ENCODE assay signal across 19 mouse cellular contexts in genomic region chr10:9878821-9879489, GRCm38 (mm10). TPM values are rescaled to one million over a fixed set of nuclear protein-coding genes. Genes with fewer than 3 reads are reported as not detected.
DNase-seq lines count a peak whose midpoint lies in the region; ATAC-seq lines count a peak whose summit lies in the region.
"Had no signal": no experiment of that assay in that cellular context is flagged by ENCODE, and none has a peak within 500 bp of the region (broad histone marks: within the 10 kb centered on the region; RNA-seq: fewer than 3 reads in every experiment).

No protein-coding gene starts in this region.

- H3K36me3 ChIP-seq in forebrain, embryonic 13.5 days (ENCODE audit: poor library complexity, severe bottlenecking) = no peaks in the 10 kb centered on the region
- H3K36me3 ChIP-seq in forebrain, embryonic 11.5 days (ENCODE audit: control insufficient read depth, insufficient read depth, low read length) = no peaks in the 10 kb centered on the region
- H3K36me3 ChIP-seq in midbrain, embryonic 13.5 days = no peaks in the 10 kb centered on the region
- no peaks in the 10 kb centered on the region for H3K36me3 ChIP-seq in midbrain, embryonic 14.5 days (ENCODE audit: control insufficient read depth, insufficient read depth, low read length)
- no peaks in the 10 kb centered on the region for H3K36me3 ChIP-seq in forebrain, embryonic 14.5 days (ENCODE audit: control insufficient read depth, insufficient read depth, low read length)
- no peaks in the 10 kb centered on the region for H3K36me3 ChIP-seq in macrophage (ENCODE audit: inconsistent target)
- H3K36me3 ChIP-seq: embryonic facial prominence, embryonic 12.5 days; midbrain, embryonic 12.5 days had no signal

- no peak for DNase-seq in forebrain, embryonic 11.5 days (ENCODE audit: low spot score)
- no peak for DNase-seq in midbrain, embryonic 14.5 days
- DNase-seq in forebrain, embryonic 14.5 days (ENCODE audit: low spot score) = peak; percentile 48
- DNase-seq in adrenal gland, postnatal 10 days = no peak
- no peak for DNase-seq in urinary bladder, postnatal 36 days (ENCODE audit: low spot score in 2 of 2)
- DNase-seq: adrenal gland, postnatal 14 days; B cell, adult 2 months; gastrocnemius, adult 2 months; kidney, adult 18-20 months; kidney, postnatal 10 days; layer of hippocampus, adult 9-11 months; right cerebral cortex, postnatal 25 days; thymus, postnatal 25 days had no signal

- peak; percentile 79 for ATAC-seq in forebrain, embryonic 13.5 days
- ATAC-seq in forebrain, embryonic 11.5 days (replicated peaks; ENCODE audit: low FRiP score) = no peak
- ATAC-seq in midbrain, embryonic 13.5 days = 0 out of 2 replicates have a peak, but pooled peaks have one; percentile 70
- no peak; the same call in 1 of the 2 replicates for ATAC-seq in midbrain, embryonic 14.5 days (ENCODE audit: low FRiP score, low TSS enrichment)
- ATAC-seq in forebrain, embryonic 14.5 days = peak; percentile 91
- ATAC-seq: liver, embryonic 12.5 days had no signal

- no peaks in the 10 kb centered on the region for H3K9me3 ChIP-seq in forebrain, embryonic 13.5 days (replicated peaks)
- no peaks in the 10 kb centered on the region for H3K9me3 ChIP-seq in forebrain, embryonic 11.5 days (ENCODE audit: control insufficient read depth, low read length)
- H3K9me3 ChIP-seq in midbrain, embryonic 13.5 days = no peaks in the 10 kb centered on the region
- no peaks in the 10 kb centered on the region for H3K9me3 ChIP-seq in midbrain, embryonic 14.5 days (ENCODE audit: control insufficient read depth, low read length)
- H3K9me3 ChIP-seq in forebrain, embryonic 14.5 days (replicated peaks; ENCODE audit: control insufficient read depth, low read length) = no peaks in the 10 kb centered on the region
- H3K9me3 ChIP-seq: embryonic facial prominence, embryonic 12.5 days; liver, embryonic 12.5 days; midbrain, embryonic 12.5 days had no signal

- H3K9ac ChIP-seq in forebrain, embryonic 13.5 days = no peak overlapping the region
- H3K9ac ChIP-seq in forebrain, embryonic 11.5 days (ENCODE audit: low read length) = no peak overlapping the region
- H3K9ac ChIP-seq in midbrain, embryonic 13.5 days (replicated peaks) = no peak overlapping the region
- no peak overlapping the region for H3K9ac ChIP-seq in midbrain, embryonic 14.5 days (replicated peaks; ENCODE audit: low read length)
- no peak overlapping the region for H3K9ac ChIP-seq in forebrain, embryonic 14.5 days (ENCODE audit: low read length)
- H3K9ac ChIP-seq: embryonic facial prominence, embryonic 12.5 days; liver, embryonic 12.5 days; midbrain, embryonic 12.5 days had no signal

- peaks cover 85% of the 10 kb centered on the region for H3K79me2 ChIP-seq in macrophage (ENCODE audit: inconsistent target)

- H3K27ac ChIP-seq in forebrain, embryonic 13.5 days = no peak overlapping the region
- H3K27ac ChIP-seq in forebrain, embryonic 11.5 days (ENCODE audit: low read depth, low read length) = no peak overlapping the region
- H3K27ac ChIP-seq in midbrain, embryonic 13.5 days = no peak overlapping the region
- H3K27ac ChIP-seq in midbrain, embryonic 14.5 days (replicated peaks; ENCODE audit: low read depth, low read length) = no peak overlapping the region
- H3K27ac ChIP-seq in forebrain, embryonic 14.5 days (ENCODE audit: low read depth, low read length) = no peak overlapping the region
- H3K27ac ChIP-seq in macrophage = peak overlapping the region; percentile 74
- H3K27ac ChIP-seq: embryonic facial prominence, embryonic 12.5 days; gastrocnemius, adult 2 months; liver, embryonic 12.5 days; midbrain, embryonic 12.5 days had no signal

- WGBS in forebrain, embryonic 13.5 days = 88% methylated on average over 6 of the region's 6 CpGs
- 88% methylated on average over 6 of the region's 6 CpGs for WGBS in forebrain, embryonic 11.5 days
- 82% methylated on average over 6 of the region's 6 CpGs for WGBS in midbrain, embryonic 13.5 days
- 79% methylated on average over 6 of the region's 6 CpGs for WGBS in midbrain, embryonic 14.5 days
- 75% methylated on average over 6 of the region's 6 CpGs for WGBS in forebrain, embryonic 14.5 days
- WGBS in macrophage (ENCODE audit: missing documents) = 88% methylated on average over 6 of the region's 6 CpGs

- no peak overlapping the region for H3K4me3 ChIP-seq in forebrain, embryonic 13.5 days
- no peak overlapping the region for H3K4me3 ChIP-seq in forebrain, embryonic 11.5 days (ENCODE audit: low read depth, low read length)
- H3K4me3 ChIP-seq in midbrain, embryonic 13.5 days (replicated peaks) = no peak overlapping the region
- no peak overlapping the region for H3K4me3 ChIP-seq in midbrain, embryonic 14.5 days (replicated peaks; ENCODE audit: low read depth, low read length)
- H3K4me3 ChIP-seq in forebrain, embryonic 14.5 days (ENCODE audit: low read depth, low read length) = no peak overlapping the region
- no peak overlapping the region for H3K4me3 ChIP-seq in macrophage (ENCODE audit: inconsistent target)
- H3K4me3 ChIP-seq: embryonic facial prominence, embryonic 12.5 days; gastrocnemius, adult 2 months; liver, embryonic 12.5 days; midbrain, embryonic 12.5 days had no signal

- no peaks in the 10 kb centered on the region for H3K27me3 ChIP-seq in forebrain, embryonic 13.5 days
- no peaks in the 10 kb centered on the region for H3K27me3 ChIP-seq in forebrain, embryonic 11.5 days (ENCODE audit: control insufficient read depth, insufficient read depth, low read length)
- H3K27me3 ChIP-seq in midbrain, embryonic 13.5 days = no peaks in the 10 kb centered on the region
- no peaks in the 10 kb centered on the region for H3K27me3 ChIP-seq in midbrain, embryonic 14.5 days (ENCODE audit: control insufficient read depth, insufficient read depth, low read length)
- no peaks in the 10 kb centered on the region for H3K27me3 ChIP-seq in forebrain, embryonic 14.5 days (replicated peaks; ENCODE audit: control insufficient read depth, insufficient read depth, low read length)
- H3K27me3 ChIP-seq: embryonic facial prominence, embryonic 12.5 days; liver, embryonic 12.5 days; midbrain, embryonic 12.5 days had no signal

- no peak overlapping the region for H3K4me2 ChIP-seq in forebrain, embryonic 13.5 days
- H3K4me2 ChIP-seq in forebrain, embryonic 11.5 days (ENCODE audit: low read depth, low read length, severe bottlenecking) = no peak overlapping the region
- H3K4me2 ChIP-seq in midbrain, embryonic 13.5 days (replicated peaks) = no peak overlapping the region
- no peak overlapping the region for H3K4me2 ChIP-seq in midbrain, embryonic 14.5 days (ENCODE audit: low read length)
- H3K4me2 ChIP-seq in forebrain, embryonic 14.5 days (ENCODE audit: low read length) = no peak overlapping the region
- H3K4me2 ChIP-seq: embryonic facial prominence, embryonic 12.5 days; liver, embryonic 12.5 days; midbrain, embryonic 12.5 days had no signal

- peaks cover 7% of the 10 kb centered on the region; the same call in 1 of the 2 replicates for H3K4me1 ChIP-seq in forebrain, embryonic 13.5 days
- no peaks in the 10 kb centered on the region for H3K4me1 ChIP-seq in forebrain, embryonic 11.5 days (replicated peaks; ENCODE audit: control insufficient read depth, insufficient read depth, low read length)
- H3K4me1 ChIP-seq in midbrain, embryonic 13.5 days (replicated peaks) = 0 out of 2 replicates have a peak, but pooled peaks cover 4% of the 10 kb centered on the region
- no peaks in the 10 kb centered on the region for H3K4me1 ChIP-seq in midbrain, embryonic 14.5 days (ENCODE audit: control insufficient read depth, insufficient read depth, low read length)
- no peaks in the 10 kb centered on the region for H3K4me1 ChIP-seq in forebrain, embryonic 14.5 days (ENCODE audit: control insufficient read depth, insufficient read depth, low read length)
- H3K4me1 ChIP-seq: embryonic facial prominence, embryonic 12.5 days; midbrain, embryonic 12.5 days had no signal

RNA-seq across cellular contexts. Expression of gene Stxbp5, which starts 21.9 kb away (rescaled TPM):
- 5.8 and 6.0 TPM in 2 replicates for polyA plus RNA-seq in forebrain, embryonic 13.5 days (2015; fragmentation: Nextera tagmentation; extraction: Ambion mirVana)
- 5.8 and 7.1 TPM in 2 replicates for polyA plus RNA-seq in forebrain, embryonic 11.5 days (2014; fragmentation: Nextera tagmentation; extraction: Ambion mirVana)
- 6.6 and 7.1 TPM in 2 replicates for polyA plus RNA-seq in midbrain, embryonic 13.5 days (2015; fragmentation: Nextera tagmentation; extraction: Ambion mirVana)
- 12.4 and 14.3 TPM in 2 replicates for polyA plus RNA-seq in midbrain, embryonic 14.5 days (2014; fragmentation: Nextera tagmentation; extraction: Ambion mirVana)
- 5.8 and 8.0 TPM in 2 replicates for polyA plus RNA-seq in forebrain, embryonic 14.5 days (2014; fragmentation: Nextera tagmentation; extraction: Ambion mirVana)
- total RNA-seq in macrophage (2018; cell fraction: chromatin; rRNA removed) = 100 to 1,000 TPM; 115 to 676 (median 316) TPM
- total RNA-seq in macrophage (2018; cell fraction: cytosol; rRNA removed) = 100 to 1,000 TPM in 3 of 26 experiments, 10 to 100 TPM in 23; 44.1 to 107 (median 65.4) TPM
- 100 to 1,000 TPM in 21 of 26 experiments, 10 to 100 TPM in 5; 75.8 to 438 (median 173) TPM for total RNA-seq in macrophage (2018; cell fraction: nucleus; rRNA removed)
- polyA plus RNA-seq in macrophage (2018) = 45.1 to 61.9 TPM (median 56.5 TPM) in 3 replicates
- 10 to 100 TPM; 18.4 to 27.5 TPM for total RNA-seq in adrenal gland, postnatal 10 days (2021)

Comparison
In these comparisons a context has a peak if more than half of its experiments do, and no peak if none do; other contexts are left out.
1. ATAC-seq: peak in forebrain, embryonic 13.5 days (single experiment), midbrain, embryonic 13.5 days (single experiment) and forebrain, embryonic 14.5 days (single experiment); none in forebrain, embryonic 11.5 days (single experiment) and midbrain, embryonic 14.5 days (single experiment).